Mouse (Mus musculus): Measurements from ENCODE around the gene Ccdc159. TPM values are rescaled to one million over a fixed set of nuclear protein-coding genes. Genes with fewer than 3 reads are reported as not detected.

The Ccdc159 gene
- polyA plus RNA-seq, 1 experiment: 4.3 TPM

GRCm38 (mm10) chr9:21969304-21969703, 42.0 kb downstream of the Ccdc159 start:
- Histone ChIP-seq H3K4me1 (ENCODE audit: control insufficient read depth, insufficient read depth, low read length) (no peaks in the 10 kb centered on the region), H3K36me3 (ENCODE audit: control insufficient read depth, insufficient read depth, low read length) (no peaks in the 10 kb centered on the region; the same call in none of the 2 replicates), H3K4me3 (ENCODE audit: insufficient read depth, low read depth, low read length) (no peak overlapping the region), H3K27ac (ENCODE audit: insufficient read depth, low read depth, low read length) (no peak overlapping the region), H3K27me3 (replicated peaks; ENCODE audit: control insufficient read depth, insufficient read depth, low read length) (no peaks in the 10 kb centered on the region)
- WGBS: 89% methylated on average over 4 of the region's 4 CpGs
- no peak for TF ChIP-seq CTCF (conservative IDR thresholded peaks at IDR 0.05; ENCODE audit: insufficient read depth, insufficient read length, low read depth, low read length)
- no peak for TF ChIP-seq POLR2A (IDR thresholded peaks at IDR 0.05; ENCODE audit: low read depth, low read length)
- no peak for DNase-seq

GRCm38 (mm10) chr9:21976626-21977175, 49.4 kb downstream of the Ccdc159 start:
- whole genome bisulfite sequencing: 73% methylated on average over 10 of the region's 10 CpGs
- TF ChIP-seq POLR2A (IDR thresholded peaks at IDR 0.05; ENCODE audit: low read depth, low read length): no peak
- TF ChIP-seq CTCF (conservative IDR thresholded peaks at IDR 0.05; ENCODE audit: insufficient read depth, insufficient read length, low read depth, low read length): no peak
- H3K27me3 ChIP-seq (replicated peaks; ENCODE audit: control insufficient read depth, insufficient read depth, low read length): no peaks in the 10 kb centered on the region
- DNase-seq: no peak
- H3K27ac ChIP-seq (ENCODE audit: insufficient read depth, low read depth, low read length): no peak overlapping the region
- no peaks in the 10 kb centered on the region for H3K4me1 ChIP-seq (ENCODE audit: control insufficient read depth, insufficient read depth, low read length)
- H3K4me3 ChIP-seq (ENCODE audit: insufficient read depth, low read depth, low read length): no peak overlapping the region
- peaks cover 5% of the 10 kb centered on the region for H3K36me3 ChIP-seq (ENCODE audit: control insufficient read depth, insufficient read depth, low read length)

- DNase-seq: no peak
- no peak overlapping the region for H3K27ac ChIP-seq (ENCODE audit: insufficient read depth, low read depth, low read length)
- H3K4me3 ChIP-seq (ENCODE audit: insufficient read depth, low read depth, low read length): no peak overlapping the region
- H3K27me3 ChIP-seq (replicated peaks; ENCODE audit: control insufficient read depth, insufficient read depth, low read length): no peaks in the 10 kb centered on the region
- H3K36me3 ChIP-seq (ENCODE audit: control insufficient read depth, insufficient read depth, low read length): peaks cover 6% of the 10 kb centered on the region
- 81% methylated on average over 5 of the region's 5 CpGs for WGBS
- no peaks in the 10 kb centered on the region for H3K4me1 ChIP-seq (ENCODE audit: control insufficient read depth, insufficient read depth, low read length)
- TF ChIP-seq CTCF (conservative IDR thresholded peaks at IDR 0.05; ENCODE audit: insufficient read depth, insufficient read length, low read depth, low read length) (no peak), POLR2A (IDR thresholded peaks at IDR 0.05; ENCODE audit: low read depth, low read length) (no peak)
Observed at GRCm38 (mm10) chr9:21977331-21977730, 50.1 kb downstream of the Ccdc159 start.

- 48% methylated on average over 2 of the region's 2 CpGs for WGBS
- H3K36me3 ChIP-seq (ENCODE audit: control insufficient read depth, insufficient read depth, low read length): peaks cover 6% of the 10 kb centered on the region
- TF ChIP-seq CTCF (conservative IDR thresholded peaks at IDR 0.05; ENCODE audit: insufficient read depth, insufficient read length, low read depth, low read length) (peak; percentile 76), POLR2A (IDR thresholded peaks at IDR 0.05; ENCODE audit: low read depth, low read length) (no peak)
- no peaks in the 10 kb centered on the region for H3K27me3 ChIP-seq (replicated peaks; ENCODE audit: control insufficient read depth, insufficient read depth, low read length)
- H3K4me1 ChIP-seq (ENCODE audit: control insufficient read depth, insufficient read depth, low read length): no peaks in the 10 kb centered on the region
- no peak overlapping the region for H3K4me3 ChIP-seq (ENCODE audit: insufficient read depth, low read depth, low read length)
- no peak overlapping the region for H3K27ac ChIP-seq (ENCODE audit: insufficient read depth, low read depth, low read length)
- DNase-seq: peak; percentile 45
Observed at GRCm38 (mm10) chr9:21977972-21978371, 50.7 kb downstream of the Ccdc159 start.

GRCm38 (mm10) chr9:21978398-21979128, 51.3 kb downstream of the Ccdc159 start:
- DNase-seq: peak; percentile 73
- Histone ChIP-seq H3K27me3 (replicated peaks; ENCODE audit: control insufficient read depth, insufficient read depth, low read length) (no peaks in the 10 kb centered on the region), H3K4me1 (ENCODE audit: control insufficient read depth, insufficient read depth, low read length) (no peaks in the 10 kb centered on the region), H3K4me3 (ENCODE audit: insufficient read depth, low read depth, low read length) (no peak overlapping the region), H3K27ac (ENCODE audit: insufficient read depth, low read depth, low read length) (peak overlapping the region; percentile 43; the same call in 1 of the 2 replicates), H3K36me3 (ENCODE audit: control insufficient read depth, insufficient read depth, low read length) (peaks cover 6% of the 10 kb centered on the region)
- TF ChIP-seq CTCF (conservative IDR thresholded peaks at IDR 0.05; ENCODE audit: insufficient read depth, insufficient read length, low read depth, low read length) (no peak), POLR2A (IDR thresholded peaks at IDR 0.05; ENCODE audit: low read depth, low read length) (no peak)
- 49% methylated on average over 4 of the region's 4 CpGs for WGBS

GRCm38 (mm10) chr9:21983911-21984310, 56.6 kb downstream of the Ccdc159 start:
- WGBS: 64% methylated on average over 3 of the region's 3 CpGs
- Histone ChIP-seq H3K27ac (ENCODE audit: insufficient read depth, low read depth, low read length) (no peak overlapping the region), H3K27me3 (replicated peaks; ENCODE audit: control insufficient read depth, insufficient read depth, low read length) (no peaks in the 10 kb centered on the region), H3K4me1 (ENCODE audit: control insufficient read depth, insufficient read depth, low read length) (peaks cover 3% of the 10 kb centered on the region; the same call in 1 of the 2 replicates), H3K4me3 (ENCODE audit: insufficient read depth, low read depth, low read length) (no peak overlapping the region), H3K36me3 (ENCODE audit: control insufficient read depth, insufficient read depth, low read length) (peaks cover 6% of the 10 kb centered on the region)
- DNase-seq: no peak
- TF ChIP-seq CTCF (conservative IDR thresholded peaks at IDR 0.05; ENCODE audit: insufficient read depth, insufficient read length, low read depth, low read length) (no peak), POLR2A (IDR thresholded peaks at IDR 0.05; ENCODE audit: low read depth, low read length) (no peak)

Other genes with a start within 250 kb of the Ccdc159 start
- gene Ldlr, start 204.0 kb upstream of the Ccdc159 start, polyA plus RNA-seq (2012; rRNA removed): 26.9 and 28.8 TPM in 2 replicates
- gene Spc24, start 167.2 kb upstream of the Ccdc159 start, polyA plus RNA-seq (2012; rRNA removed): 3.4 and 6.0 TPM in 2 replicates
- 21.8 and 23.6 TPM in 2 replicates for gene Kank2, start 128.7 kb upstream of the Ccdc159 start, polyA plus RNA-seq (2012; rRNA removed)
- 11.9 and 19.5 TPM in 2 replicates for gene Angptl8, start 92.0 kb upstream of the Ccdc159 start, polyA plus RNA-seq (2012; rRNA removed)
- gene Dock6, start 74.8 kb upstream of the Ccdc159 start, polyA plus RNA-seq (2012; rRNA removed): 67.7 and 84.6 TPM in 2 replicates
- 27.1 and 32.9 TPM in 2 replicates for gene Rab3d, start 9.3 kb upstream of the Ccdc159 start, polyA plus RNA-seq (2012; rRNA removed)
- 313 and 353 TPM in 2 replicates for gene Tmem205, start 85 bp downstream of the Ccdc159 start, polyA plus RNA-seq (2012; rRNA removed)
- gene Plppr2, start 9.6 kb downstream of the Ccdc159 start, polyA plus RNA-seq (2012; rRNA removed): 6.0 and 9.1 TPM in 2 replicates
- gene Swsap1, start 28.3 kb downstream of the Ccdc159 start, polyA plus RNA-seq (2012; rRNA removed): 10.5 and 10.9 TPM in 2 replicates
- gene Epor, start 36.0 kb downstream of the Ccdc159 start, polyA plus RNA-seq (2012; rRNA removed): 14.0 and 16.7 TPM in 2 replicates
- 88.2 and 111 TPM in 2 replicates for gene Rgl3, start 62.0 kb downstream of the Ccdc159 start, polyA plus RNA-seq (2012; rRNA removed)
- 2.5 and 2.9 TPM in 2 replicates for gene Ccdc151, start 75.2 kb downstream of the Ccdc159 start, polyA plus RNA-seq (2012; rRNA removed)
- gene Prkcsh, start 75.3 kb downstream of the Ccdc159 start, polyA plus RNA-seq (2012; rRNA removed): 94.9 and 103 TPM in 2 replicates
- gene Elavl3, start 124.6 kb downstream of the Ccdc159 start, polyA plus RNA-seq (2012; rRNA removed): 0.62 and 0.64 TPM in 2 replicates
- not detected in 2 replicates for gene Gm49318, start 143.8 kb downstream of the Ccdc159 start, polyA plus RNA-seq (2012; rRNA removed)
- gene Zfp653, start 143.9 kb downstream of the Ccdc159 start, polyA plus RNA-seq (2012; rRNA removed): 13.6 and 15.8 TPM in 2 replicates
- 130 and 143 TPM in 2 replicates for gene Ecsit, start 158.0 kb downstream of the Ccdc159 start, polyA plus RNA-seq (2012; rRNA removed)
- 2.8 and 12.0 TPM in 2 replicates for gene Cnn1, start 171.7 kb downstream of the Ccdc159 start, polyA plus RNA-seq (2012; rRNA removed)
- 163 and 174 TPM in 2 replicates for gene Elof1, start 189.7 kb downstream of the Ccdc159 start, polyA plus RNA-seq (2012; rRNA removed)
- 166 and 178 TPM in 2 replicates for gene Acp5, start 208.2 kb downstream of the Ccdc159 start, polyA plus RNA-seq (2012; rRNA removed)
- 71.4 and 76.5 TPM in 2 replicates for gene Pigyl, start 229.4 kb downstream of the Ccdc159 start, polyA plus RNA-seq (2012; rRNA removed)

Data from kidney, adult 2 months (tissue).